Mouse (Mus musculus): ENCODE data around the gene Clip2. TPM values are rescaled to one million over a fixed set of nuclear protein-coding genes. Genes with fewer than 3 reads are reported as not detected.
A peak's percentile ranks its signal among the peaks of the same experiment; 100 is the strongest.
"Not testable (repeated sequence)": the region's sequence is repeated elsewhere in the genome, so short reads cannot be mapped to it uniquely, and the experiment has no call there.

Gene Clip2
- total RNA-seq, 2 experiments from 2014 or later, result 15.8 to 17.6 TPM

DNA sequence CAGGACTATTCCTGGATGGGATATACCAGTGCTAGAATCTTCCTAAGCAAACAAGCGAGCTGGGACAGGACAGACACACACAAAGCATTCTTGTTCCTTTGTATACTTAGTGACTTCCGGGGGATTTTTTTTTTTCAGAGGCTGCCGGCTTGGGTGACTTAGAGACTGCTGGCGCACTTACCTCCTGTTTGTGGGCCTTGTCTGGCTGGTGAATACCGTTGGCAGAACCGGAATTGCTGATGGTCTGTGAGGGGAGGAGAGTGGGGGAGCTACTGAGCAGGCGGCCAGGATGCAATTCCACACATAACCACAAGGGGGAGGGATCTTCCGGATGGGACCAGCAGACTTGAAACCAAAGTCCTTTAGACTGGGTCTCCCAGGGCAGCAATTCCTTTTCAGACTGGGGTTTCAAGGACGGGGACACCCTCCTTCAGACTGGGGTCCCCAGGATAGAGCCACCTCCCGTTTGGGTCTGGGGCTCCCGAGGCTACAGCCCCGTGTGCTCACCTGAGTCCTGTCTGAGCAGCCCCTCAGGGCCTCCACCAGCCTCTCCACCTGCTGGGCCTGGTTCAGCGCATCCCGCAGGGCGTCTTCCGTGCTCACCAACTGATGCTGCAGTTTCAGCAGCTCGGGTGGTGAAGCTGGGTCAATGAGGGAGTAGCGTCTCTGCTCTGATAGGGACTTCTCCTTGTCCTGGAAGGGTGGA is 60.4 kb downstream of the Clip2 start:
- peak; percentile 78 to 83 for DNase-seq (ENCODE audit: low spot score in 2 of 2)

DNA sequence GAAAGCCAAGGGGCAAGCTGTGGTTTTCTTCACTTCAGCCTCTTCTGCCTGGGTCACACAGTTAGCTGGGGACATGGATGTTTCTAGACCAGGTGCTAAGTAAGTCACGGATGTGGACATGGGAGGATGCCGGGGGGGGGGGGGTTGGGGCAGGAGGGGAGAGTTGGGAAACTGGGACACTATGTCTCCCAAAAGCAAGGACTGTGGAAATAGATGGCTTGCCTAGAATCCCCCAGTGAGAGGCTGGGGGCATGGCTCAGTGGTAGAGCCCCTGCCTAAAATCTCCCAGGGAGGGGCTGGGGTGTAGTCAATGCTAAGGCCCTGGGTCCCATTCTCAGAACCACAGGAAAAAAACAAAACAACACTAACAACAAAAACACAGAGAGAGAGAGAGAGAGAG is 61.0 kb downstream of the Clip2 start:
- DNase-seq (ENCODE audit: low spot score in 2 of 2), result no peak

DNA sequence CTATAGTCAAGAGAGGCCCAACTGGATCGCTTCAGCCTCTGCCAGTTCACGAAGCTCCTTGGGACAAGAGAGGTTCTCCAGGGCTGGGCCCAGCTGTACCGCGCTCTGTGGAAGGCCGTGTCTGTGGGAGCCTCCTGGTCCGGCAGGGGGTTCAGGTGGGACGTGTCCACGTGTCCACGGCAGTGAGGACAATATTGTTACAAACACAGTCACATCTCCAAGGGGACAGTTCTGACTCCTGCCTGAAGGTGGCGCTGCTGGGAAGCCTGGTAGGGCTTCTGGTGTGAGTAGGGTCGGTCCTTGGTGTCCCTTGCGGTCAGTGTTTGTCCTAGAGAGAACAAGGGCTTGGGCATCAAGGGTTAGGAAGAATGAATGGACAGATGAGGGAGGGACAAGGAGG is 61.8 kb downstream of the Clip2 start:
- no peak for DNase-seq (ENCODE audit: low spot score in 2 of 2)

DNA sequence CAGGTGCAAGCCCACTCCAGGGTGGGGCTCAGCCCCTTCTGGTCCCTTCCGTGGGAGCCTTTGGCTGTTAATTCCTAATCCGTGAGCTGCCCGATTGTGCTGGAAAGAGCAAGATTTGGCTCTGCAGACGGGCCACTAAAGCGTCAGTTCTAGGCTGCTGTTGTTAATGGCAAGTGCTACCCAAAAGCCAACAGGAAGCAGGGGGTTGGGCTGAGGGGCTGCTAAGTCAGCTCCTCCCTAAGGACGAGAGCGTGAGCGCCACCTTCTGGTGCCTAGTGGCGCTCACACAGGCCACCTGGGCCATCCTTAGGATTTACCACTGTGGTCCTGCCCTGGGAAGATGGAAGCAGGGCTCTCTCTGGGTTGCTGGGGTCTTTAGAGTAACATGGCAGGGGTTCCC is 62.7 kb downstream of the Clip2 start:
- no peak for DNase-seq (ENCODE audit: low spot score in 2 of 2)

DNA sequence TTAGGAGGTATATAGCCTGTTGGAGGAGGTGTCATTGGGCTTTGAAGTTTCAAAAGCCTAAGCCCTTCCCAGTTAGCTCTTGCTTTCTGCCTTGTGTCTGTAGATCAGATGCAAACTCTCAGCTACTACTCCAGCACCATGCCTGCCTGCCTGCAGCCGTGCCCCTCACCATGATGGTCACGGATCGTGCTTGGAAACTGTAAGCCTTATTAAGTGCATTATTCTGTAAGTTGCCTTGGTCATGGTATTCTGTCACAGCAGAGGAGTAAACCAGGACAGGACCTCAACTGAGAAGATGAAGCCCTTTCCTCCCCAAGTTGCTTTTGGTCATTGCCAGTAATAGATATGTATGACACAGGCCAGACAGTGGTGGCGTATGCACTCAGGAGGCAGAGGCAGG is 63.6 kb downstream of the Clip2 start:
- no peak for DNase-seq (ENCODE audit: low spot score in 2 of 2)

DNA sequence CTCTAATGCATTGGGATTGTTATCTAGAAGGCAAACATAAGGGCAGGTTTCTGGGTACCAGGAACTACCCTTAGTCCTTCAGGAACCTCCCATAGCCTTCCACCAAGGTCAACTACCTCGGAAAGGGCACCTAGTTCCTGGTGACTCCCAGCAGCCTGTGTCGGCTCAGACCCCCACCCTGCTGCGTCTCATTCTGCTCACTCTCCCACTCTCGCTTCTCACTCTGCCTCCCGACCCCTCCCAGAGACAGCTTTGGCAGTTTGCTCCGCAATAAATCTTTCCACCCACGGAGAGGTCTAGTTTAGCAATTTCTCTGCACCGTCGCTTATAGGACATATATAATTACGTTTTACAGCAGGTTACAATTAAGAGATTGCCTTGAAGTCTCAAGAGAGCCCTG is 64.2 kb downstream of the Clip2 start:
- DNase-seq (ENCODE audit: low spot score in 2 of 2), result no peak

DNA sequence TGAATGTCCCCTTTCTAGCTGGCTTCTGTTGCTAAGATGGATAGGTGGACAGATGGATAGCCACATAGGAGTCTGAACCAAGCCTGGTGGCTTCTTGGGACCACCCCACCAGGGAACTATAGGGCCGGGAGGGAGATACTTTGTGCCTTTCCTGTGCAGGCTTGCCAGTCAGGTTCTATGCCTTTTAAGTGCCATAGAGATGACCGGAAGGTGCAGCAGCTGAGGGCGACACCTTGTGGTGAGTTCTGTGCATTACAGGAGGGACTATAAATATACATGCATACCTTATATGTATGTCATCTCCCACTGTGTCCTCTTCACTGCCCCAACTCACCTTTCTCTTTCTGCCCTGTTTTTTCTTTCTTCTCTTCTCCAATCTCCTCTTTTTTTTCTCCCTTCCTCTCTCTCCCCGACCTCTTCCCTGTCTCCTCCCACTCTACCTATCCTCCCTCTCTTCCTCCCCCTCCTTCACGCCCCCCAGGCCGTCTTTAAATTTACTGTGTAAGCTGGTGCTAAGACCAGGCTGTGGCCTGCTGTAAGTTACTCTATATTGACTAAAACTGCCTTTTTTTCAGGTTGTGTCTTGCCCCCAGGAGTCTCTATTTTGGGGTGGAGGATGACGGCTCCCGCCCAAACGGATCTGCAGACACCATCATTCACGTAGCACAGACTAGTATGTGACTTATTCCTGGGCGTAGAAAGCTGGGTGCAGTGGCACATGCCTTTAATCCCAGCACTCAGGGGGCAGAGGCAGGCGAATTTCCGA is 66.2 kb downstream of the Clip2 start:
- peak in 1 of 2 experiments; percentile 65 for DNase-seq (ENCODE audit: low spot score in 2 of 2)

DNA sequence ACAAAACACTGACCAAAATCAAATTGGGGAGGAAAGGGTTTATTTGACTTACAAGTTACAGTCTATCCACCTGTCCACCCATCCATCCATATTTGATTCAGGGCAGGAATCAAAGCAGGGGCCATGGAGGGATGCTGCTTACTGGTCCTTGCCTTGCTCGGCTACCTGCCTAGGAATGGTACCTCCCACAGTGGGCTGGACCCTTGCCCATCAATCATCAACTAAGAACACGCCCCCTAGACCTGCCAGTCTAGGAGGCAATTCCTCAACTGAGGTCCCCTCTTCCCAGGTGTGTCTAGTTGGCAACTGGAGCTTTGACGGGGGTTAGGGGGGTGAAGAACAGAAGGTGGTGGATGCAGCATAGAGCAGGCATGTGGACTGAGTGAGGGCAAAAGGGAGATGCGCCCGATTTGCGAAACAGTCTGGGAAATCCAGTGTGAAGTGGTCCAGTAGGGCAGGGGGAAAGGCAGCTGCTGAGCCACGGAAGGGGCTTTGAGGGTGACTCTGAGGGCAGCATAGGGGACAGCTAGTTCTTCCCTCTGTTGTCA is 67.0 kb downstream of the Clip2 start:
- no peak for DNase-seq (ENCODE audit: low spot score in 2 of 2)

DNA sequence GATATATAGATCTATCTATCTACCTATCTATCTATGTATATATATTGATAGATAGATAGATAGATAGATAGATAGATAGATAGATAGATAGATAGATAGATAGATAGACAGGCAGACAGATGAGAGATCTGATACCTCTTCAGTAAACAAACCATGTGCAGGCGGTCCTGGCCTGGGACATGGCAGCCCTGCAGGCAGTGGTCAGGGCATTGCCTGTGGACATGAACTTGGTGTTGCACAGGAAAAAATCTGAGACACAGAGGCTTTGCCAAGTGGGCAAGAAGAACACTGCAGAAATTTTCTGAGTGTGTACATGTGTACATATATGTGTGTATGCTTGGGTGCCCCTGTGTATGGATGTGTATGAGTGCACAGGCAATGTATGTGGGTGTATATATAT is 68.9 kb downstream of the Clip2 start:
- DNase-seq (ENCODE audit: low spot score in 2 of 2), result no peak

DNA sequence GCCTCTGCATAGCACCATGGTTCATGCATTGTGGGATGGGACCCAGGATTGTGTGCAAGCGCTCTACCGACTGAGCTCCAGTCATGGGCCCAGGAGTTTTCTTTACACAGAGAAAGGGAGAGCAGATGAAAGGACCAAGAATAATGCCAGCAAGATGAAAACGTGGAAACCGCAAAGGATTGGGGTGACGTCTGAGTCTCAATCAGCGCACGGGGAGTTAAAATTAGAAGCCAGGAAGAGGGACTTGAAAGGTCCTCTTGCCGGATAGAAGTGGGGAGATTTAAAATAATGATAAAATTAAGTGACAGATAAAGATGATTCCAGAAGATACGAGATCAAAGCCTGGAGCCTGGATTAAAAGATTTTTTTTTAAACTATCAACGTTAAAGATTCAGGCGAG is 69.9 kb downstream of the Clip2 start:
- DNase-seq (ENCODE audit: low spot score in 2 of 2), result no peak

DNA sequence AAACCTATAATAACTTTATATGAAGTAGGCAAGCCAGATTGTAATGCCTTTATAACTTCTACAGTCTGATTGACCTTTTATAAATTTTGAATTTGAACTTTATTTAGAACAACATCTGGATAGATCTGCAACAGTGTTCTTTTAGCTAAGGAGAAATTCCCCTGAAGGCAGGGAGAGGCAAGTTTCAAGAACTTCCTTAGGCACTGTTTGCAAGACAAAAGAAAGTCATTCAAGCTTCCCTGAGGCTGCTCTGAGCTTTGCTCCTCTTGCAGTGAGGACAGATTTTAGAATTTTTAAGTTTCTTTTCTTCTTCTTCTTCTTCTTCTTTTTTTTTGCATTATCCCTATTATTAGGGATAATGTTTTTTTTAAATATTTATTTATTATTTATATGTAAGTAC is 73.3 kb downstream of the Clip2 start:
- DNase-seq (ENCODE audit: low spot score in 2 of 2), result not testable (repeated sequence)

DNA sequence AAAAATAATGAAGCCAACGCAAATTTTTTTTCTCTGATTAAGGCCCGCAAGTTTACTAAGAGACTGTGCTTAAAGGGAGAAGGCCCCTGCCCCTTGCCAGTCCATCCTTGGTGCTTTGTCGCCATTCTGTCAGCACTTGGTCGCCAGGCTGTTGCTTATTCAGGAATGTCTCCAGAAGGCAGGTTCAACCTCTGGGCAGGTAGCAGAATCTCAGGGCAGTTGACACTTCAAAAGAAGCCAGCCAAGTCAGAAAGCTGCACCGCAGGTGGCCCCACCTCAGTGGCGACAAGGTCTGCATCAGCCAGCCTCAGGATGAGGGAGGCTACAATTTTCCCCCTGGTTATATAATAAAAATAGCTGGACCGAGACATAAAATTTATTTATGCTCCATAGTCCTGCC is 76.5 kb downstream of the Clip2 start:
- DNase-seq (ENCODE audit: low spot score in 2 of 2), result not testable (repeated sequence)

DNA sequence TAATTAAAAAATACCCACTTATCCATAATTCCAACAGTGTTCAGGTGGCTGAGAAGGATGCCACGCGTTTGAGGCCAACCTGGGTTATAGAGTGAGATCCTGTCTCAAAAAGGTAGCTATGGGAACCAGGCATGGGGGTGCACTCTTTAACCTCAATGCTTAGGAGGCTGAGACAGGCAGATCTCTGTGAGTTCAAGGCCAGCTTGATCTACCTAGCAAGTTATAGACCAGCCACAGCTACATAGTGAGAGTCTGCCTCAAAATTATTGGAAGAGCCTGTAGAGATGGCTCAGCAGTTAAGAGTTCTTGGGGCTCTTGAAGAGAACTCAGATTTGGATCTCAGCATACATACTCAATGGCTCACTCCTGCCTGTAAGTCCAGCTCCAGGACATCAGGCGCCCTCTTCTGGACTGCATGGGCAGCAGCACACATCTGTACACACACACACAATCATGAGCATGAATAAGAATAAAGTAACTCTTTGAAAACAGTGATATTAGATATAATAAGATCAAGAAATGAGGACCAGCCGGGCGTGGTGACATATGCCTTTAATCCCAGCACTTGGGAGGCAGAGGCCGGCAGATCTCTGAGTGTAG is 77.1 kb downstream of the Clip2 start:
- no peak for DNase-seq (ENCODE audit: low spot score in 2 of 2)

DNA sequence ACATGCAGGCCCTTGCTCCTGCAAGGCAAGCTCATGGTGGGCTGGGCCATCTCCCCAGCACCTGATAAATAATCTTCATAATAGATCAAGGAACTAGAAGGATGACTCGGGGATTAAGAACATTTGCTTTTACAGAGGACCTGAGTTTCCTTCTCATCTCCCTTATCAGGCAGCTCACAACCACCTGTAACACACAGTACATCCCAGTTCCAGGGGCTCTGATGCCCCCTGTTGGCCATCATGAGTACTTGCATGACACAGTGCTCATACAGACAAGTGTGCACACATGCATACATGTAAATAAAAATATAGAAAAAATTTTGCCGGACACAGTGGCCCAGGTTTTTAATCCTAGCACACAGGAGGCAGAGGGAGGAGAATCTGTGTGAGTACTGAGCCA is 78.3 kb downstream of the Clip2 start:
- no peak for DNase-seq (ENCODE audit: low spot score in 2 of 2)

DNA sequence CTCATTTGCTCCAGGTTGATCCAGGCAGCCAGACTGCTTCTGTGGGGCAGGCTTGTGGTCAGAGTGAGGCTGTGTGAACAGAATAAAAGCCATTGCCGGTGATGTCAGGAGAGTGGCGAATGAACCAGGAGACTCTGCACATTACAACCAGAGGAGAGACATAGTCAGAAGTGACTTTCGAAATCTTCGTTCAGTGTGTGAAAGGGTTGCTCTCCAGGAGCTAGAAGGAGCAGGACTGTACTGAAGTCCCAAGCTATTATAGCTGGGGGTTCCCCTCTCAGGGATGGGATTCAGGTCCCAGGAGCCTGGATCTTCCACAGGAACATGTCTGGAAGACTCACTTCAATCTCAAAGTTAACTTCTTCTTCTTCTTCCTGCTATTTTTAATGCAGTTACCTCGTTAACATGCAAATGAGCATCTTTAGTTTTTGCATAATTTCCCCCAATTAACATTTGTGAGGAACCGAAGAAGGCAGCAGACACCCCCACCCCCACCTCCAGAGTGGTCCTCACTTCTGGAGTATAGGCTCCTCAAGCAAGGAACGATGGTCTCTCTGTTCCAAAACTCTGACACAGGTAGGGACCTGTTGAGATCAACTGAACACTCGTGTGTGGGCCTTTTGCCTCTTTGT is 81.6 kb downstream of the Clip2 start:
- no peak for DNase-seq (ENCODE audit: low spot score in 2 of 2)

DNA sequence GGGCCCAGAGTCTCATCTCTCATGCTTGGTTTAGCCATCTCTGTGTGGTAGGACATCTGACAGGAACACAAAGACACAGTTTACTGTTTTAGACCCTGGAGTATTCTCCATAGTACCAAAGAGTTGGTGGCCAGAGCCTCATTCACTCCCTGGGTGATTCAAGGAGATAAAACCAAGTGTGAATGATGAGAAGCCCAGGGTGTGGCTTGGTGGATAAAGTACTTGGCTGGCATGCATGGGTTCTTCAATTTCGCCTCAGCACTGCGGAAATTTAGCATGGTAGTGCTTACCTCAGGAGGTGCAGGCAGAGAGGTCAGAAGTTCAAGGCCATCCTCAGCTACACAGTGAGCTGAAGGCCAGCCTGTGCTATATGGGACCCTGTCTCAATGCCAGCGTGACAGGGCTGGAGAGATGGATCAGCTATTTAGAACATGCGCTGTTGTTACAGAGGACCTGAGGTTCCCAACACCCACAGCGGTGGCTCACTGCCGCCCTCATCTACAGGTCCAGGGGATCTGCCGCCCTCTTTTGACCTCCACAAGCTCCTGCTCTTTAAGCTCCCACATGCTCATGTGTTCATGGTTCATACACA is 82.6 kb downstream of the Clip2 start:
- DNase-seq (ENCODE audit: low spot score in 2 of 2), result no peak

DNA sequence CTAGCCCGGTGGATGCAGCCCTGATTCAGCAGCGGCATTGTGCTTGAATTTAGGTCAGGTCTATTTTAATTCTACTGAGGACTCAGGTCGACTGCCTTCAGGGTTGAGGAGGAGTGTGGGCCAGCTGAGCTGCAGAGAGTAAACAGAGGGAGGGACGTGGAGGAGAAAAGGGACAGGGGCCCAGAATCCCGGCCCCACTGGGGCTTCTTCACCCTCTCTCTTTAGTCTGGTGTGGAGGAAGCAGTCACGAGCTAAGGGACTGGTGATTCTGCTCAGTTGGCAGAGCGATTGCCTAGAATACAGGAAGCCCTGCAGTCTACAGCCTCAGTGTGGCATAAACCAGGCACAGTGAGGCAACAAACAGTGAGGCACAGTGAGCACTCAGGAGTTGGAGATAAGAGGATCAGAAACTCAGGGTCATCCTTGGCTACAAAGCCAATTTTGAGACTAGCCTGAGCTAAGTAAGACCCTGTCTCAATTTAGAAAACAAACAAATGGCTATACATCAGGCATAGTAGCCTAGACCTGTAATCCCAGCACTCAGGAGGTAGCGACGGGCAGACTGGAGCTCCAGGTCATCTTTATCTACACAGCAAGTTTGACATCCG is 84.0 kb downstream of the Clip2 start:
- no peak for DNase-seq (ENCODE audit: low spot score in 2 of 2)

DNA sequence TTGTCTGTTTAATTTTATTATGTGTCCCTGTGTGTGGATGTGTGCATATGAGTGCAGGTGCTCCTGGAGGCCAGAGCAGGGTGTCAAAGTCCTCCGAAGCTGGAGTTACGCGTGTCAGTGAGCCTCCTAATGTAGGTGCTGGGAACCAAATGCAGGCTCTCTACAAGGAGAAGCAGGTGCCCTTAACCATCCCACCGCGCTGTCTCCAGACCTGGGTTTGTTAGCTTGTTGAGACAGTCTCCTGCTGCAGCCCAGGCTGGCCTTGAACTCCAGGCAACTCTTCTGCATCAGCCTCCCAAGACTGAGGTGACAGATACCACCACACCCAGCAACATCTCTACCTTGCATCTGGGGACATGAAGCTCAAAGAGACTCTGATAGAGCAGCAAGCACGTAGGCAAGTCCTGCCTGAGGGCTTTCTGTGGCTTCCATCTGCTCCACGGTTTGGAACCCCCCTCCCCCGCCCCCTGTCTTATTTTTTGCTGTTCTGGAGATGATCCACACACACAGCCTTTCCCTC is 85.1 kb downstream of the Clip2 start:
- DNase-seq (ENCODE audit: low spot score in 2 of 2), result no peak

DNA sequence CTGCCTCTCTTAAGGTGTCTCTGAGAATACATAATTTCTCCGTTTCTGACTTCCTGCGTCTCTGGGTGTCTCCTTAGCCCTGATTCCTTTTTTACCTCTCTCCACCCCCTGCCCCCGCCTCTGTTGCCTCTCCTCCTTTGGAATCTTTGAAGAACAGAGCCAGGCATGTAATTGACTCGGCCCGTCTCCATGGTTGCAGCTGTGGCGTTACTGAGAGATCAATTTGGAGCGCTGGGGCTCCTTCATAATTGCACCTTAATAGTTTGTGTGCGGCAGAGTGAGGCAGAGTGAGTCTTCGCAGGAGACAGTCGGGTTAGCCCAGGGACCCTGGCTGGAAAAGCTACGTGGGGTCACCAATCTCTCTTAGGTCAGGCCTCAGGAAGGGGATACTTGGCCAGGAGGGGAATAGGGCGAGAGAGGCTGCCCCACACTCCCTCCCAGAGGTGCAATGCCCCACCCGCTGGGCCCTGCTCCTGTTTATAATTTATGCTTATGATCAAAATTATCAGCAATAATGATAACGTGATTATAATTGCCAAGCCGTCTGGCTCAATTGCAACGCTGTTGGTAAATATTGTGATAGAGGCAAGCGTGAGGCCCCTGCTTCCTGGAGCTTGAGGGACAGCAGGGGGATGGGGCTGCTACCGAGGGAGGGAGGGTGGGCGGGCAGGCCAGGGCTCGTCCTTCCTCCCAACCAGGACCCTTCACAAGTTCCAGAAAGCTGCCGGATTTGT is 85.8 kb downstream of the Clip2 start:
- no peak for DNase-seq (ENCODE audit: low spot score in 2 of 2)

DNA sequence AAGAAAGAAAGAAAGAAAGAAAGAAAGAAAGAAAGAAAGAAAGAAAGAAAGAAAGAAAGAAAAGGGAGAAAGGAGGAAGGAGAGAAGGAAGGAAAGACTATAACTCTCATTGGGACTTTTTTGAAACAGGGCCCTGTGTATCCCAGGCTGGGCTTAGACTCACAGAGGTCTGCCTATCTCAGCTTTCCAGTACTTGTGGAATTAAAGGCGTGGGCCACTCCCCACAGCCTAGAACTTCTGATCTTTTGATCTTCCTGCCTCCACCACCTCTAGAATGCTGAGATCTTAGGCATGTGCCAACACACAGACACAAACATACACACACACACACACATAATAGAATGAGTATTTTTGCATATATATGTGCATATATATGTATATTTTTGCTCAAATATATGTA is 87.0 kb downstream of the Clip2 start:
- DNase-seq (ENCODE audit: low spot score in 2 of 2), result no peak

Measured in gastrocnemius, postnatal 4 days (tissue).